Mouse (Mus musculus) limb, embryonic 10.5 days (tissue): ENCODE data around the gene Upb1. TPM values are rescaled to one million over a fixed set of nuclear protein-coding genes. Genes with fewer than 3 reads are reported as not detected.
"Not testable (repeated sequence)": the region's sequence is repeated elsewhere in the genome, so short reads cannot be mapped to it uniquely, and the experiment has no call there.

ENCODE experiments used
- DNase-seq: peaks from one replicate; pipeline ENCODE4 v3.0.0-alpha.2; 2017; ENCODE audit warnings: low spot score
- H3K27ac ChIP-seq: fragments of 300-500 bp; sonication (generic); 2 replicates; pipeline ENCODE4 v1.5.1; 2016; ENCODE audit warnings: mild to moderate bottlenecking
- H3K27me3 ChIP-seq: fragments of 300-500 bp; sonication (generic); 2 replicates; pipeline ENCODE4 v1.6.1; 2016; ENCODE audit warnings: low read depth, mild to moderate bottlenecking; ENCODE audit not compliant: poor library complexity, severe bottlenecking
- H3K36me3 ChIP-seq: fragments of 300-500 bp; sonication (generic); 2 replicates; pipeline ENCODE4 v1.6.1; 2016; ENCODE audit warnings: mild to moderate bottlenecking, moderate library complexity
- H3K4me1 ChIP-seq: fragments of 300-500 bp; sonication (generic); 2 replicates; pipeline ENCODE4 v1.6.1; 2016
- H3K4me3 ChIP-seq: fragments of 300-500 bp; sonication (generic); 2 replicates; pipeline ENCODE4 v1.5.1; 2016; ENCODE audit warnings: mild to moderate bottlenecking, moderate library complexity
- H3K9me3 ChIP-seq: fragments of 300-500 bp; sonication (generic); replicated peaks from 2 replicates; pipeline ENCODE4 v1.6.1; 2016; ENCODE audit warnings: mild to moderate bottlenecking
- WGBS: fragments of 180-500 bp; shearing (Covaris S2); methylation state at CpG from one replicate; pipeline ENCODE4 v1.1.7; 2016; 5-methylcytosine and 5-hydroxymethylcytosine counted together
- polyA plus RNA-seq: library from polyadenylated mRNA; unstranded; fragments of >200 nt; fragmentation: Nextera tagmentation; extraction: Ambion mirVana; gene quantifications from 2 replicates; pipeline ENCODE4 v1.2.1, GENCODE M21; 2016

Gene Upb1
- polyA plus RNA-seq, 1 experiment from 2014 or later = not detected

DNA sequence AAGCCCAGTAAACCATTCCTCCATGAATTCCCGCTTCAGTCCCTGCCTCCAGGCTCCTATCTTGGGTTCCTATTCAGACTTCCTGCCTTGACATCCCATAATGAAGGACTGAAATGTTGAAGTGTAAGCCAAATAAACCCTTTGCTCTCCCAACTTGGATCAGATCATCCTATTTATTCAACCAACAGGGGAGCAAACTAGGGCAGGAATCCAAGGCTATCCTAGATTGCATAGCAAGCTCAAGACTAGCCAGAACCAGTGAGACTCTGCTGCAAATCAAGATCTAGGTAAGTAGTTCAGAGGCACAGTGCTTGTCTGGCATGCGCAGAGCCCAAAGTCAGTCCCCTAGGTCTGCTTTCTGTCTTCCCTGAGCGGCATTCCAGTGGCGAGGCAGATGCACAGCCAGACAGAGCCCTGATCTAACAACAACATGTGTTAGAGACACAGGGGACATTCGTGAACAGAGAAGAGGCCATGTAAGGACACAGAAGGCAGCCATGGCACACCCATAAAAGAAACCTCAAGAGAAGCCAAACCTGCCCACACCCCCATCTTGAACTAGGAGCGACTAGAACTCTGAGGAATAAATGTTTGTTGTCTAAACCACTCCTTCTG lies 48.0 kb downstream of the Upb1 start:
- H3K9me3 ChIP-seq = no peaks in the 10 kb centered on the region
- H3K4me3 ChIP-seq = no peak overlapping the region
- WGBS = 76% methylated on average over 6 of the region's 6 CpGs
- H3K4me1 ChIP-seq = peaks cover 24% of the 10 kb centered on the region
- no peak overlapping the region for H3K27ac ChIP-seq
- DNase-seq = no peak
- H3K36me3 ChIP-seq = no peaks in the 10 kb centered on the region
- H3K27me3 ChIP-seq = 0 out of 2 replicates have a peak, but pooled peaks cover 2% of the 10 kb centered on the region

DNA sequence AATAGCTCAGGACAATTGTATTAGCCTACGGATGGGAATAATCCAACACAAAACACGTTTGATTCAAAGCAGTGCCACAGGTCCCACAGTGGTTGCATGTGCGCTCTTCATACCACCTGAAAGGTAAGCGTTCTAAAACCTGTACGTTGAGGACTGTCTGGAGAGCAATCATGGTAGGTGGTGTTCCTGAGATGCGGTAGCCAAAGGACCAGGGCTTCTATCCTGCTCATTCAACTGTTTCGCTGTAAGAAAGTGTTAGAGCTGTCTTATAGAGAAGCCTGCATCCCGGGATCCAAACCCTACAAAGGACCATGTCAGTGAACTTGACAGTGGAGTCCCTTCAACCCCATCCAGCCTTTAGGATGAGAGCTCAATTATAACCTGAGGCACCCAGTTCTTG lies 49.4 kb downstream of the Upb1 start:
- no peaks in the 10 kb centered on the region for H3K9me3 ChIP-seq
- H3K27me3 ChIP-seq = 0 out of 2 replicates have a peak, but pooled peaks cover 2% of the 10 kb centered on the region
- peaks cover 11% of the 10 kb centered on the region; the same call in 1 of the 2 replicates for H3K4me1 ChIP-seq
- H3K36me3 ChIP-seq = no peaks in the 10 kb centered on the region
- no peak overlapping the region for H3K27ac ChIP-seq
- H3K4me3 ChIP-seq = no peak overlapping the region
- DNase-seq = no peak
- 94% methylated on average over 8 of the region's 8 CpGs for WGBS

DNA sequence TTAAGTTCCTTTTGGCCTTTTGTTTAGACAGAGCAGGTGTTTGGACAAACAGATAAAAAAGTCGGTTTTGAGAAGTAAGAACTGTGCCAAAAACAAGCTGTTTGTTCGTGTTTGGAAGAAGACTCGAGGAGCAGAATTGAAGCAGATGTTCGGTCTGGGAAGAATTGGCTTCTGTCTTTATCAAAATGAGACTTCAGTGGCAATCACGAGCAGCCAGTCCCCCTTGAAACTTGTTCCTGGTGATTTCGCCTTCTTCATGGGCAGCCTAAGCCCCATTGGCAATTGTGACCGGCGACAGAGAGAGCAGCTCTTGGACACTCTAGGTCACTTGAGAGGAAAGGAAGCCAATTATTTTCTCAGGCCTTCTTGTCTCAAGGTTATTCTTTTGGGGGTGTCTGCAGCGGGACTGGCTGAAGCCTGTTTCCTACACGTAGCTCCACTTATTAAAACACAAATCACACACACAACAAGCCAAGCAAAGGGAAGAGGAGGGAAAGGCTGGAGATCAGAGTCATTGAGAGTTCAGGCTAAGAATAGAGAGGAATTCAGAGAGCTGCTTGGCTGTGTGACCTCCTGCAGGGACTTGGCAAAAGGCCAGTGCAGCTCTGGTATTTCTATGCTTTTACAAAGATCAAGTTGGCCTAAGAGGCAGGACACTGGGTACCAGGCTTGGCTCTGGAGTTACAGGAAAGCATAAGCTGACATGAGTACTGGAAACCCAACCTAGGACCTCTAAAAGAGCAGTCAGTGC lies 50.3 kb downstream of the Upb1 start:
- WGBS = 78% methylated on average over 10 of the region's 10 CpGs
- Histone ChIP-seq H3K4me1 (peaks cover 11% of the 10 kb centered on the region; the same call in 1 of the 2 replicates), H3K27me3 (0 out of 2 replicates have a peak, but pooled peaks cover 2% of the 10 kb centered on the region), H3K27ac (no peak overlapping the region), H3K36me3 (no peaks in the 10 kb centered on the region), H3K4me3 (no peak overlapping the region), H3K9me3 (no peaks in the 10 kb centered on the region)
- no peak for DNase-seq

DNA sequence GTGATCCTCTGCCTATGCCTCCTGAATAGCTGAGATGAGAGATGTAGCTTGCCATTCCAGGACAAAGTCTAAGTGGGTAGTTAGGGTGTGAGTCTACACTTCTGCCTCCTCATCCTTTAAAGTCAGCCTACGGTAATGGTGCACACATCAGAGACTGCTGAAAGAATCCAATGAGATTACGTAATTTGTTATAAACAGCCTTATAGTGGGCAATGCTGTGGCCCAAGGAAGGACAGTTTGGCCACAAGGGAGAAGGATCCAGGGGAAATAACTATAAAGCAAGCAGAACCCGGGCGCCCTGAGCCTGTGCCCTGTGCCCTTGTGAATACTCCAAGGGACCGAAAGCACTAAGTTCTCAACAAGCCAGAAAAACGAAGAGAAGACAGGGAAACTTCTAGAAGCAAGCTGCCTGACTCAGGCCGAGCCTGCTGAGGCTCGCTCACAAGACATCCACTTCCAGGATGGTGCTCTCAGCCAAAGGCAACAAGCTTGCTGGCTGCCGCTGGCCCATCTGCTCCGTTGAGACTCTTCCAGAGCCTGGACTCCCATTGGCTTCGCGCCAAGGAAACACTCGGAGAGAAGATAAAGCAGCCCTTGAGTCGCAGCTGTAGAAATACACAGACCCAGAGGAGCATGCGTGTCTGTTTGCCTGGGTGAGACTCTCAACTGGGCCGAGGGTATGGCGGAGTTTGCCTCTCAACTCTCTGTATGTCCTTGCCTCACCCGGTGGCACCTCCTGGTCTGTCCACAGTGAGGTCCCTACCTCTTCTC lies 55.3 kb downstream of the Upb1 start:
- WGBS = 89% methylated on average over 12 of the region's 18 CpGs
- H3K4me1 ChIP-seq, H3K27me3 ChIP-seq, H3K9me3 ChIP-seq, H3K4me3 ChIP-seq, DNase-seq, H3K27ac ChIP-seq, H3K36me3 ChIP-seq: not testable (repeated sequence)

GRCm38 (mm10) chr10:75457852-75458251 lies 56.9 kb downstream of the Upb1 start:
- 84% methylated on average over 1 of the region's 1 CpGs for WGBS
- Histone ChIP-seq H3K4me3 (no peak overlapping the region), H3K4me1 (no peaks in the 10 kb centered on the region), H3K27me3 (no peaks in the 10 kb centered on the region), H3K9me3 (no peaks in the 10 kb centered on the region), H3K27ac (no peak overlapping the region), H3K36me3 (no peaks in the 10 kb centered on the region)
- DNase-seq = no peak

DNA sequence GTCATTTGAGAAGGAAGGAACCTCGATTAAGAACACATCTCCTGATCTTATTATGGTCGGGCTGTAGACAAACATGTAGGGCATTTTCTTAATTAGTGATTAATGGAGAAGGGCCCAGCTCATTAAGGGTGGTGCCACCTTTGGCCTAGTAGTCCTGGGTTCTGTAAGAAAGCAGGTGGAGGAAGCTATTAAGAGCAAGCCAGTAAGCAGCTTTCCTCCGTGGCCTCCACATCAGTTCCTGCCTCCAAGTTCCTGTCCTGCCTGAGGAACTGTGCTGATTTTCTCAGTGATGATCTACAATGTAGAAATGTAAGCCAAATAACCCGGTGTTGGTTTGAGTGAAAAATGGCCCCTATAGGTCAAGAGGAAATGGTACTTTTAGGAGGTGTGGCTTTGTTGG lies 57.4 kb downstream of the Upb1 start:
- H3K27ac ChIP-seq = no peak overlapping the region
- no peaks in the 10 kb centered on the region for H3K36me3 ChIP-seq
- H3K4me3 ChIP-seq = no peak overlapping the region
- 86% methylated on average over 4 of the region's 4 CpGs for WGBS
- H3K9me3 ChIP-seq = no peaks in the 10 kb centered on the region
- no peak for DNase-seq
- H3K4me1 ChIP-seq = no peaks in the 10 kb centered on the region
- H3K27me3 ChIP-seq = no peaks in the 10 kb centered on the region

GRCm38 (mm10) chr10:75462728-75463127 lies 61.8 kb downstream of the Upb1 start:
- Histone ChIP-seq H3K4me1 (peaks cover 9% of the 10 kb centered on the region), H3K9me3 (no peaks in the 10 kb centered on the region), H3K36me3 (no peaks in the 10 kb centered on the region), H3K27me3 (no peaks in the 10 kb centered on the region), H3K4me3 (no peak overlapping the region), H3K27ac (no peak overlapping the region)
- WGBS = 89% methylated on average over 3 of the region's 3 CpGs
- peak; percentile 21 for DNase-seq

- Histone ChIP-seq H3K27ac (no peak overlapping the region), H3K4me1 (peaks cover 9% of the 10 kb centered on the region), H3K27me3 (no peaks in the 10 kb centered on the region), H3K36me3 (no peaks in the 10 kb centered on the region), H3K4me3 (no peak overlapping the region), H3K9me3 (no peaks in the 10 kb centered on the region)
- 58% methylated on average over 6 of the region's 6 CpGs for WGBS
- no peak for DNase-seq
Measured at GRCm38 (mm10) chr10:75465781-75466550, 65.1 kb downstream of the Upb1 start.

GRCm38 (mm10) chr10:75473411-75473810 lies 72.5 kb downstream of the Upb1 start:
- no peak for DNase-seq
- no peak overlapping the region for H3K27ac ChIP-seq
- WGBS = 64% methylated on average over 8 of the region's 8 CpGs
- 0 out of 2 replicates have a peak, but pooled peaks cover 6% of the 10 kb centered on the region for H3K4me1 ChIP-seq
- H3K36me3 ChIP-seq = no peaks in the 10 kb centered on the region
- H3K9me3 ChIP-seq = no peaks in the 10 kb centered on the region
- no peaks in the 10 kb centered on the region for H3K27me3 ChIP-seq
- no peak overlapping the region for H3K4me3 ChIP-seq

DNA sequence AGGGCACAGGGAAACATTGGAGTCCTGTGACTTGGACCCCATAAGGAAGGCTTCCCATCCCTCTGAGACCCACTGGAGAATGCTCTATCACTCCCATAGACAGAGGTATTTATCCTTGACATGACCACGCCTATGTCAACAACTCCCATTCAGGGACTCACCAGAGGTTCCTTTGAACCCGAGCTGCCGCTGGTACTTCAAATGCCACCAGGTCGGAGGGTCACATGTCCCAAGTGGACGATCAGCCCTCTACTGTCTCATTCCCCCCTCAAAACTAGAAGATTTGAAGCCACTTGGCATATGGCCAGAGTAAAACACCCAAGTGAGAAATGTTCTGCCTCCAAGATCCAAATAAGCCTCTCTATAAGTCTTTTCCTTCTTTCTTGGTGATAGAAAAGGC lies 73.7 kb downstream of the Upb1 start:
- Histone ChIP-seq H3K27ac (no peak overlapping the region), H3K4me1 (0 out of 2 replicates have a peak, but pooled peaks cover 6% of the 10 kb centered on the region), H3K9me3 (no peaks in the 10 kb centered on the region), H3K27me3 (no peaks in the 10 kb centered on the region), H3K36me3 (no peaks in the 10 kb centered on the region), H3K4me3 (no peak overlapping the region)
- 41% methylated on average over 5 of the region's 5 CpGs for WGBS
- DNase-seq = no peak

- H3K4me1 ChIP-seq, H3K4me3 ChIP-seq, H3K36me3 ChIP-seq, H3K27ac ChIP-seq, H3K9me3 ChIP-seq, H3K27me3 ChIP-seq, DNase-seq: not testable (repeated sequence)
- WGBS = 40% methylated on average over 5 of the region's 6 CpGs
Measured at GRCm38 (mm10) chr10:75475139-75475850, 74.4 kb downstream of the Upb1 start.

- H3K4me1 ChIP-seq = 0 out of 2 replicates have a peak, but pooled peaks cover 6% of the 10 kb centered on the region
- no peak for DNase-seq
- WGBS = 84% methylated on average over 9 of the region's 9 CpGs
- H3K27me3 ChIP-seq = no peaks in the 10 kb centered on the region
- H3K4me3 ChIP-seq = no peak overlapping the region
- no peaks in the 10 kb centered on the region for H3K36me3 ChIP-seq
- no peaks in the 10 kb centered on the region for H3K9me3 ChIP-seq
- H3K27ac ChIP-seq = no peak overlapping the region
Measured at GRCm38 (mm10) chr10:75477034-75477433, 76.1 kb downstream of the Upb1 start.
